22 mouse cellular contexts compared by ENCODE assay signal in genomic region chr15:42370044-42370443, GRCm38 (mm10).
"Had no signal": no experiment of that assay in that cellular context is flagged by ENCODE, and none has a peak within 500 bp of the region (broad histone marks: within the 10 kb centered on the region; RNA-seq: fewer than 3 reads in every experiment).

No protein-coding gene starts in this region.

- H3K27me3 ChIP-seq: liver, embryonic 12.5 days; liver, embryonic 15.5 days; lung, embryonic 15.5 days; neural tube, embryonic 12.5 days; neural tube, embryonic 15.5 days; stomach, embryonic 15.5 days had no signal

- ATAC-seq: liver, embryonic 12.5 days had no signal

- H3K36me3 ChIP-seq: liver, embryonic 12.5 days; liver, embryonic 15.5 days; lung, embryonic 15.5 days; neural tube, embryonic 12.5 days; neural tube, embryonic 15.5 days; stomach, embryonic 15.5 days had no signal

- H3K9ac ChIP-seq: liver, embryonic 12.5 days; liver, embryonic 15.5 days; lung, embryonic 15.5 days; neural tube, embryonic 12.5 days; neural tube, embryonic 15.5 days; stomach, embryonic 15.5 days had no signal

- H3K9me3 ChIP-seq: liver, embryonic 12.5 days; liver, embryonic 15.5 days; lung, embryonic 15.5 days; neural tube, embryonic 12.5 days; neural tube, embryonic 15.5 days; stomach, embryonic 15.5 days had no signal

- DNase-seq: kidney, adult 11 months; kidney, adult 8-10 months; kidney, postnatal 25 days; layer of hippocampus, adult 9-11 months; liver; lung, adult 18-20 months; lung, postnatal 10 days; lung, postnatal 36 days; midbrain, embryonic 14.5 days; right cerebral cortex, adult 18-20 months; right cerebral cortex, postnatal 25 days; spleen, adult 18-20 months; thymus, postnatal 25 days had no signal

- H3K4me3 ChIP-seq: layer of hippocampus, adult 2 months; liver, embryonic 12.5 days; liver, embryonic 15.5 days; lung, embryonic 15.5 days; neural tube, embryonic 12.5 days; neural tube, embryonic 15.5 days; stomach, embryonic 15.5 days had no signal

- H3K27ac ChIP-seq: kidney, postnatal 0 days; layer of hippocampus, adult 2 months; liver, embryonic 12.5 days; liver, embryonic 15.5 days; lung, embryonic 15.5 days; neural tube, embryonic 12.5 days; neural tube, embryonic 15.5 days; stomach, embryonic 15.5 days had no signal

- H3K4me2 ChIP-seq: liver, embryonic 12.5 days; liver, embryonic 15.5 days; lung, embryonic 15.5 days; midbrain, embryonic 11.5 days; neural tube, embryonic 12.5 days; neural tube, embryonic 15.5 days; stomach, embryonic 15.5 days had no signal

- H3K4me1 ChIP-seq: liver, embryonic 12.5 days; liver, embryonic 15.5 days; lung, embryonic 15.5 days; neural tube, embryonic 15.5 days; stomach, embryonic 15.5 days had no signal
